In the genomic region with DNA sequence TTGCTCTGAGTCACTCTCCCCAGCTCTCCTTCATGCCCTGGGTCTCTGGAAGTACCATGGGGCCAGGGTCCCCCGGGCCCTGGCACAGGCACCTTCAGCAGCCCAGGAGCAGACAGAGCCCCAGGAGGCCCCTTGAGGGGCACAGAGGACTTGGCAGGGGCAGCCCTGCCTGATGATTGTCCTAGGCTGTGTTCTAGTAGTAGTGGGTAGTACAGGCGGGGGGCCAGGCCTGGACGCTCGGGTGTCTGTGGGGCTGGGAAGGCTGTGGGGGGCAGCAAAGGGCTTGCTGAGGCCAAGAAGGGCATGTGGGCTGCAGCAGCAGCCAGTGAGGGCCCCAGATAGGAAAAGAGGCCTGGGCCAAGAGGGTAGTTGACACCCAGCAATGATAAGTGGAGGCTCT, we compare ENCODE assay signal across 21 mouse cellular contexts. TPM values are rescaled to one million over a fixed set of nuclear protein-coding genes. Genes with fewer than 3 reads are reported as not detected.
DNase-seq lines count a peak whose midpoint lies in the region; ATAC-seq and TF ChIP-seq lines count a peak whose summit lies in the region.
"Had no signal": no experiment of that assay in that cellular context is flagged by ENCODE, and none has a peak within 500 bp of the region (broad histone marks: within the 10 kb centered on the region; RNA-seq: fewer than 3 reads in every experiment).

No protein-coding gene starts in this region.

- no peak for TF ChIP-seq CTCF in kidney, postnatal 0 days (IDR thresholded peaks at IDR 0.05; ENCODE audit: low read depth)

- H3K27ac ChIP-seq in heart, embryonic 11.5 days (ENCODE audit: low read depth, low read length), result 0 out of 2 replicates have a peak overlapping the region, but pooled peaks have one; percentile 10
- H3K27ac ChIP-seq in kidney, postnatal 0 days, result no peak overlapping the region
- H3K27ac ChIP-seq in liver, embryonic 15.5 days (replicated peaks), result peak overlapping the region; percentile 99
- H3K27ac ChIP-seq: embryonic facial prominence, embryonic 12.5 days; hindbrain, embryonic 14.5 days; limb, embryonic 15.5 days; midbrain, embryonic 12.5 days; neural tube, embryonic 13.5 days had no signal

- H3K4me3 ChIP-seq in heart, embryonic 11.5 days (ENCODE audit: low read depth, low read length), result no peak overlapping the region
- no peak overlapping the region for H3K4me3 ChIP-seq in kidney, postnatal 0 days (replicated peaks; ENCODE audit: low read depth, low read length)
- no peak overlapping the region for H3K4me3 ChIP-seq in liver, embryonic 15.5 days (replicated peaks)
- H3K4me3 ChIP-seq: embryonic facial prominence, embryonic 12.5 days; limb, embryonic 15.5 days; midbrain, embryonic 12.5 days; neural tube, embryonic 13.5 days had no signal

- no peaks in the 10 kb centered on the region for H3K9me3 ChIP-seq in heart, embryonic 11.5 days (replicated peaks; ENCODE audit: control insufficient read depth, low read length)
- no peaks in the 10 kb centered on the region for H3K9me3 ChIP-seq in kidney, postnatal 0 days (replicated peaks; ENCODE audit: low read length)
- no peaks in the 10 kb centered on the region for H3K9me3 ChIP-seq in liver, embryonic 15.5 days (replicated peaks)
- H3K9me3 ChIP-seq: embryonic facial prominence, embryonic 12.5 days; limb, embryonic 15.5 days; midbrain, embryonic 12.5 days; neural tube, embryonic 13.5 days had no signal

- no peaks in the 10 kb centered on the region for H3K36me3 ChIP-seq in heart, embryonic 11.5 days (ENCODE audit: control insufficient read depth, insufficient read depth, low read length)
- H3K36me3 ChIP-seq in kidney, postnatal 0 days (ENCODE audit: insufficient read depth, low read length), result no peaks in the 10 kb centered on the region
- H3K36me3 ChIP-seq in liver, embryonic 15.5 days (replicated peaks), result no peaks in the 10 kb centered on the region
- H3K36me3 ChIP-seq: embryonic facial prominence, embryonic 12.5 days; limb, embryonic 15.5 days; midbrain, embryonic 12.5 days; neural tube, embryonic 13.5 days had no signal

- DNase-seq in heart, adult 8-10 months (ENCODE audit: low spot score), result no peak
- DNase-seq in kidney, postnatal 0 days (ENCODE audit: low spot score), result no peak
- no peak for DNase-seq in kidney, adult 18-20 months
- peak; percentile 68 for DNase-seq in liver
- DNase-seq in right cerebral cortex, postnatal 36 days (ENCODE audit: low spot score in 2 of 2), result no peak
- DNase-seq: cerebellum, adult 2 months; forebrain, postnatal 0 days; kidney, postnatal 14 days; thymus, postnatal 36 days had no signal

- peak overlapping the region; percentile 54; the same call in 1 of the 2 replicates for H3K9ac ChIP-seq in heart, embryonic 11.5 days (ENCODE audit: low read depth, low read length)
- H3K9ac ChIP-seq in kidney, postnatal 0 days (ENCODE audit: low read depth, low read length), result 0 out of 2 replicates have a peak overlapping the region, but pooled peaks have one; percentile 18
- H3K9ac ChIP-seq in liver, embryonic 15.5 days, result peak overlapping the region; percentile 69
- H3K9ac ChIP-seq: embryonic facial prominence, embryonic 12.5 days; forebrain, postnatal 0 days; hindbrain, embryonic 14.5 days; limb, embryonic 15.5 days; midbrain, embryonic 12.5 days; neural tube, embryonic 13.5 days had no signal

- peaks cover 30% of the 10 kb centered on the region for H3K27me3 ChIP-seq in heart, embryonic 11.5 days (ENCODE audit: control insufficient read depth, insufficient read depth, low read length)
- peaks cover 12% of the 10 kb centered on the region for H3K27me3 ChIP-seq in kidney, postnatal 0 days (ENCODE audit: insufficient read depth, low read length)
- H3K27me3 ChIP-seq in liver, embryonic 15.5 days, result peaks cover 39% of the 10 kb centered on the region

- no peak for ATAC-seq in heart, embryonic 11.5 days (replicated peaks; ENCODE audit: insufficient number of reproducible peaks, low FRiP score, low TSS enrichment)
- no peak for ATAC-seq in kidney, postnatal 0 days (replicated peaks; ENCODE audit: low FRiP score, low read depth)
- no peak for ATAC-seq in liver, embryonic 15.5 days (ENCODE audit: insufficient read depth)
- ATAC-seq: forebrain, postnatal 0 days; intestine, embryonic 16.5 days; lung, postnatal 0 days had no signal

- no peak overlapping the region for H3K4me2 ChIP-seq in heart, embryonic 11.5 days
- no peak overlapping the region for H3K4me2 ChIP-seq in kidney, postnatal 0 days (ENCODE audit: low read length)
- H3K4me2 ChIP-seq in liver, embryonic 15.5 days, result peak overlapping the region; percentile 79
- H3K4me2 ChIP-seq: embryonic facial prominence, embryonic 12.5 days; hindbrain, embryonic 14.5 days; limb, embryonic 15.5 days; midbrain, embryonic 12.5 days; neural tube, embryonic 13.5 days had no signal

- H3K4me1 ChIP-seq in heart, embryonic 11.5 days (ENCODE audit: control insufficient read depth, insufficient read depth, low read length), result peaks cover 13% of the 10 kb centered on the region
- peaks cover 2% of the 10 kb centered on the region; the same call in 1 of the 2 replicates for H3K4me1 ChIP-seq in kidney, postnatal 0 days (replicated peaks; ENCODE audit: insufficient read depth, low read length)
- peaks cover 84% of the 10 kb centered on the region for H3K4me1 ChIP-seq in liver, embryonic 15.5 days (replicated peaks)

- 77% methylated on average over 4 of the region's 4 CpGs for WGBS in heart, embryonic 11.5 days (ENCODE audit: insufficient replicate concordance)
- WGBS in kidney, postnatal 0 days, result 69% methylated on average over 4 of the region's 4 CpGs
- WGBS in liver, embryonic 15.5 days (ENCODE audit: insufficient replicate concordance), result 44% methylated on average over 4 of the region's 4 CpGs

RNA-seq across cellular contexts. Expression of a gene that starts 2.8 kb away (rescaled TPM):
- polyA plus RNA-seq in heart, embryonic 11.5 days (2014; fragmentation: Nextera tagmentation; extraction: Ambion mirVana), result 0.34 and 0.42 TPM in 2 replicates
- total RNA-seq in heart, adult 8-10 months (2022), result under 1 TPM in 1 of 4 experiments, not detected in 3; 0.41 TPM
- polyA plus RNA-seq in kidney, postnatal 0 days (2015; fragmentation: Nextera tagmentation; extraction: Ambion mirVana), result 1.1 and 2.5 TPM in 2 replicates
- 6.1 and 6.7 TPM in 2 replicates for polyA plus RNA-seq in liver, embryonic 15.5 days (2015; fragmentation: Nextera tagmentation; extraction: Ambion mirVana)
- total RNA-seq: adrenal gland, adult 18-20 months; forebrain, postnatal 0 days; gastrocnemius, postnatal 4 days had no signal
- polyA plus RNA-seq: heart, postnatal 0 days; hindbrain, embryonic 14.5 days; neural tube, embryonic 13.5 days had no signal

RNA-seq across cellular contexts. Expression of a gene that starts 2.8 kb away (rescaled TPM):
- 71.2 and 77.1 TPM in 2 replicates for polyA plus RNA-seq in heart, embryonic 11.5 days (2014; fragmentation: Nextera tagmentation; extraction: Ambion mirVana)
- total RNA-seq in heart, adult 8-10 months (2022), result 10 to 100 TPM; 37.3 to 48.3 (median 47.8) TPM
- 69.5 and 70.2 TPM in 2 replicates for polyA plus RNA-seq in kidney, postnatal 0 days (2015; fragmentation: Nextera tagmentation; extraction: Ambion mirVana)
- polyA plus RNA-seq in liver, embryonic 15.5 days (2015; fragmentation: Nextera tagmentation; extraction: Ambion mirVana), result 156 and 174 TPM in 2 replicates

RNA-seq across cellular contexts. Expression of a gene that starts 4.8 kb away (rescaled TPM):
- polyA plus RNA-seq in heart, embryonic 11.5 days (2014; fragmentation: Nextera tagmentation; extraction: Ambion mirVana), result 0.14 and 0.25 TPM in 2 replicates
- total RNA-seq in heart, adult 8-10 months (2022), result under 1 TPM; 0.24 to 0.85 (median 0.36) TPM
- 6.8 and 7.2 TPM in 2 replicates for polyA plus RNA-seq in kidney, postnatal 0 days (2015; fragmentation: Nextera tagmentation; extraction: Ambion mirVana)
- polyA plus RNA-seq in liver, embryonic 15.5 days (2015; fragmentation: Nextera tagmentation; extraction: Ambion mirVana), result 0.23 and 0.37 TPM in 2 replicates
- total RNA-seq: adrenal gland, adult 18-20 months; gastrocnemius, postnatal 4 days had no signal
- polyA plus RNA-seq: heart, postnatal 0 days; lung, postnatal 0 days had no signal

RNA-seq across cellular contexts. Expression of a gene that starts 28.0 kb away (rescaled TPM):
- 11.0 and 11.7 TPM in 2 replicates for polyA plus RNA-seq in heart, embryonic 11.5 days (2014; fragmentation: Nextera tagmentation; extraction: Ambion mirVana)
- total RNA-seq in heart, adult 8-10 months (2022), result 10 to 100 TPM; 17.3 to 20.1 (median 17.7) TPM
- 20.4 and 22.1 TPM in 2 replicates for polyA plus RNA-seq in kidney, postnatal 0 days (2015; fragmentation: Nextera tagmentation; extraction: Ambion mirVana)
- polyA plus RNA-seq in liver, embryonic 15.5 days (2015; fragmentation: Nextera tagmentation; extraction: Ambion mirVana), result 6.6 and 8.4 TPM in 2 replicates

RNA-seq across cellular contexts. Expression of a gene that starts 38.0 kb away (rescaled TPM):
- polyA plus RNA-seq in heart, embryonic 11.5 days (2014; fragmentation: Nextera tagmentation; extraction: Ambion mirVana), result 12.7 and 15.2 TPM in 2 replicates
- 1 to 10 TPM; 5.4 to 8.1 (median 6.8) TPM for total RNA-seq in heart, adult 8-10 months (2022)
- polyA plus RNA-seq in kidney, postnatal 0 days (2015; fragmentation: Nextera tagmentation; extraction: Ambion mirVana), result 17.0 and 19.8 TPM in 2 replicates
- polyA plus RNA-seq in liver, embryonic 15.5 days (2015; fragmentation: Nextera tagmentation; extraction: Ambion mirVana), result 9.7 and 11.4 TPM in 2 replicates

Comparison
In these comparisons a context has a peak if more than half of its experiments do, and no peak if none do; other contexts are left out.
1. H3K9ac ChIP-seq: peak in every context shown above with its lines; median percentile 69 in liver, embryonic 15.5 days; 54 in heart, embryonic 11.5 days; 18 in kidney, postnatal 0 days.